Mouse (Mus musculus): ENCODE data around the gene Slit2. TPM values are rescaled to one million over a fixed set of nuclear protein-coding genes. Genes with fewer than 3 reads are reported as not detected.

Gene Slit2
- total RNA-seq (2014; rRNA removed): 18.6 and 41.5 TPM in 2 replicates
- polyA plus RNA-seq (2015; fragmentation: Nextera tagmentation; extraction: Ambion mirVana): 2.9 and 7.7 TPM in 2 replicates

DNA sequence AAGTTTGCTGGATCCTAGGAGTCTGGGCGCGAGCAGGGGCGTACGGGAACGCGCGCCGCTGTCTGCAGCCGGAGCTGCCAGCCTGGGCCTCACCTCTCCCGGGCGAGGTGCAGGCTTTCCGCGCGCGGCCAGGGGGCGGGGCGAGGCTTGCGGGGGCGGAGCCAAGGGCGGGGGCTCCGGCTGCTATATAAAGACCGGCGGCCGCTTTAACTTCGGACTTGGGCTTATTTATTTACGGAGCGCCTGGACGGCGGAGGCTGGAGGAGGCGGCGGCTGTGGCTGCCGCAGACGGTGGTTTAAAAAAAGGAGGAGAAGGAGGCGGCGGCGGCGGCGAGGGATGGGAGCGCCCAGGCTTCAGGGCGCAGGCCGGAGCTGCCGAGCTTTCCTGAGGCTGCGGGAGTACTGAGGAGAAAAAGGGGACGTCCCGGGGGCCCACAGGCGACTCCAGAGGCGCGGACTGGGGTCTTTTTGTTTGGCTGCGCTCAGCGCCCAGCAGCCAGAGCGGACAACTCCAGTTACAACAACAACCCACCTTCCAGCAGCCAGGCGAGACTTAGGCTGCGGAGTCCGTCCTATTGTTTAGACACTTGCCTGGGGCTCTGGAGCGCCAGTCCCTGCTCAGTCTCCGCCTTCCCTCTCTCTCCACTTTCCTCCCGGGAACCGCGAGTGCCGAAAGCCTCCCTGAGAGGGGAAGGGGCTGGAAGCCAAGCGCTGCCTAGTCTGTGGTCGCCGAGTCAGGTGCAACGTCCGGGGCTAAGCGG, at the start of gene Slit2:
TSS of gene Slit2 (plus strand) at position 198 of the 761 bp plus-strand sequence.
- Histone ChIP-seq H3K9me3 (ENCODE audit: low read length) (no peaks in the 10 kb centered on the region), H3K27me3 (ENCODE audit: insufficient read depth, low read length) (0 out of 2 replicates have a peak, but pooled peaks cover 5% of the 10 kb centered on the region), H3K9ac (peak within 1 kb of the TSS; percentile 59), H3K4me3 (ENCODE audit: low read depth, low read length) (peak within 1 kb of the TSS; percentile 77), H3K4me1 (ENCODE audit: insufficient read depth) (0 out of 2 replicates have a peak, but pooled peaks cover 9% of the 10 kb centered on the region), H3K27ac (ENCODE audit: low read depth, low read length) (0 out of 2 replicates have a peak within 1 kb of the TSS, but pooled peaks have one; percentile 45), H3K36me3 (ENCODE audit: insufficient read depth) (no peaks in the 10 kb centered on the region), H3K4me2 (ENCODE audit: low read depth) (peak within 1 kb of the TSS; percentile 89)
- WGBS: under 1% methylated on average over 66 of the region's 66 CpGs
- TF ChIP-seq CTCF (IDR thresholded peaks at IDR 0.05; ENCODE audit: low read depth): 0 out of 2 replicates have a peak, but pooled peaks have one; percentile 15
- DNase-seq (peak; percentile 74), ATAC-seq (peak; percentile 70)

DNA sequence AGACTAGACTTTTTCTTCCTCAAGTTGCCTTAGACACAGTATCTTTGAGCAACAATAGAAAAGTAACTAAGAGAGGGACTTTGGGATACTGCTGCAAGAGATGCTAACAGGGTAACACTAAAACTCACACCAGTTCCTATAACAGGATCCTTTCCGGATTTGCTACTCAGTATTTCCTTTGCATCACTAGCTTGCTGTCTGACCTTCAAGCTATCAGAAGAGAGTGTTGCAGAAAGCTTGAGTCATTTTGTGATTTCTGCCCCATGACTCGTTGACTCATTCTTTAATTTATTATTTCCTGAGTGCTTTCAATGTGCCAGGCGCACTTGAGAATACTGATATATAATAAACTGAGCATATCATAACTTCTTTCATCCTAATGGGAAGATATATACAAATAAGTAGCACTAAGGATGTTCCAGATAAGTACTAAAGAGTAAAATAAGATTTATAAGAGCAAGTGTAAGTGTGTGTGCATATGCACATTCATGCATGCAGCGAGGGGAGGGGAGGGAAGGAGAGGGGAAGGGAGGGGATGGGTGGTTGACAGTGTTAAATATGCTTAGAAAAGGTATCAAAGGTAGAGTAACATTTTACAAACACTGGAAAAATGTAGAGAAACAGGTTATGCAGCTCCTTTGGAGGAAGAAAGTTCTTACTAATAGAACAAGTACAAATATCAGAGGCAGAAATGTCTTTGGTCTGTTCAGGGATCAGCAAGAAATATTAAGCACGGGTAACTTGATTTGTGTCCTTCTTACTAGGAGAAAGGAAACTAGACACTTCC, 44.2 kb upstream of the Slit2 start:
- no peaks in the 10 kb centered on the region for H3K9me3 ChIP-seq (ENCODE audit: low read length)
- H3K27ac ChIP-seq (ENCODE audit: low read depth, low read length): no peak overlapping the region
- no peak for TF ChIP-seq CTCF (IDR thresholded peaks at IDR 0.05; ENCODE audit: low read depth)
- no peak overlapping the region for H3K4me3 ChIP-seq (ENCODE audit: low read depth, low read length)
- no peaks in the 10 kb centered on the region for H3K27me3 ChIP-seq (ENCODE audit: insufficient read depth, low read length)
- no peak overlapping the region for H3K9ac ChIP-seq
- DNase-seq (no peak), ATAC-seq (no peak)
- H3K4me2 ChIP-seq (ENCODE audit: low read depth): no peak overlapping the region
- no peaks in the 10 kb centered on the region for H3K4me1 ChIP-seq (ENCODE audit: insufficient read depth)
- no peaks in the 10 kb centered on the region for H3K36me3 ChIP-seq (ENCODE audit: insufficient read depth)
- 93% methylated on average over 5 of the region's 5 CpGs for WGBS

- Histone ChIP-seq H3K27ac (ENCODE audit: low read depth, low read length) (no peak overlapping the region), H3K4me3 (ENCODE audit: low read depth, low read length) (no peak overlapping the region), H3K36me3 (ENCODE audit: insufficient read depth) (no peaks in the 10 kb centered on the region), H3K9ac (no peak overlapping the region), H3K4me1 (ENCODE audit: insufficient read depth) (no peaks in the 10 kb centered on the region), H3K27me3 (ENCODE audit: insufficient read depth, low read length) (no peaks in the 10 kb centered on the region), H3K9me3 (ENCODE audit: low read length) (no peaks in the 10 kb centered on the region), H3K4me2 (ENCODE audit: low read depth) (no peak overlapping the region)
- no peak for TF ChIP-seq CTCF (IDR thresholded peaks at IDR 0.05; ENCODE audit: low read depth)
- DNase-seq: no peak
- ATAC-seq: no peak
- WGBS: 80% methylated on average over 1 of the region's 1 CpGs
Measured at GRCm38 (mm10) chr5:47956451-47956850, 26.5 kb upstream of the Slit2 start.

DNA sequence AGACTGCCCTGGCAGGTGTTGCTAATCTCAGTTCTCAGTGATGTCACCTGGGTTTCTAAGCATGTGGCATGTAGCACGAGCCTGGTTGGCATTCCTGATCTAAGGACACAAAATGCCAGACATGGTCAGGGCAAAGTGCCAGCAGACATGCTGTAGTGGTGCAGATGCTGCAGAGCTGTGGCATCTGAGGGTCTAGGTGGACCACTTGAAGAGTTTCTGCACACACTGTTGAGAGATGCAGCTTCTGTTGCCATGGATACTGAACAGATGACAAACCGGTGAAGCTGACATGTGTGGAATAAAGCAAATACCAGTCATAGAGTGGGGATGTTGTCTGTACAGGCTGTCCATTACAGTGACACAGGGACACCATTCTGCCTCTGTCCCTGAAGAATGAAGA, 7.1 kb upstream of the Slit2 start:
- no peaks in the 10 kb centered on the region for H3K27me3 ChIP-seq (ENCODE audit: insufficient read depth, low read length)
- H3K4me1 ChIP-seq (ENCODE audit: insufficient read depth): no peaks in the 10 kb centered on the region
- no peak overlapping the region for H3K4me2 ChIP-seq (ENCODE audit: low read depth)
- H3K4me3 ChIP-seq (ENCODE audit: low read depth, low read length): no peak overlapping the region
- no peak overlapping the region for H3K9ac ChIP-seq
- ATAC-seq (peak; percentile 77), DNase-seq (peak; percentile 25)
- H3K27ac ChIP-seq (ENCODE audit: low read depth, low read length): no peak overlapping the region
- no peaks in the 10 kb centered on the region for H3K36me3 ChIP-seq (ENCODE audit: insufficient read depth)
- H3K9me3 ChIP-seq (ENCODE audit: low read length): no peaks in the 10 kb centered on the region
- no peak for TF ChIP-seq CTCF (IDR thresholded peaks at IDR 0.05; ENCODE audit: low read depth)
- 33% methylated on average over 2 of the region's 2 CpGs for WGBS

GRCm38 (mm10) chr5:47979371-47979770, 3.6 kb upstream of the Slit2 start:
- DNase-seq: no peak
- no peaks in the 10 kb centered on the region for H3K9me3 ChIP-seq (ENCODE audit: low read length)
- H3K36me3 ChIP-seq (ENCODE audit: insufficient read depth): no peaks in the 10 kb centered on the region
- H3K9ac ChIP-seq: no peak overlapping the region
- ATAC-seq: no peak
- WGBS: 41% methylated on average over 4 of the region's 4 CpGs
- no peak overlapping the region for H3K4me2 ChIP-seq (ENCODE audit: low read depth)
- 0 out of 2 replicates have a peak, but pooled peaks cover 5% of the 10 kb centered on the region for H3K4me1 ChIP-seq (ENCODE audit: insufficient read depth)
- no peaks in the 10 kb centered on the region for H3K27me3 ChIP-seq (ENCODE audit: insufficient read depth, low read length)
- TF ChIP-seq CTCF (IDR thresholded peaks at IDR 0.05; ENCODE audit: low read depth): peak; percentile 63
- no peak overlapping the region for H3K27ac ChIP-seq (ENCODE audit: low read depth, low read length)
- no peak overlapping the region for H3K4me3 ChIP-seq (ENCODE audit: low read depth, low read length)

GRCm38 (mm10) chr5:47980459-47980858, 2.5 kb upstream of the Slit2 start:
- DNase-seq (no peak), ATAC-seq (no peak)
- no peak overlapping the region for H3K4me3 ChIP-seq (ENCODE audit: low read depth, low read length)
- TF ChIP-seq CTCF (IDR thresholded peaks at IDR 0.05; ENCODE audit: low read depth): peak; percentile 32; the same call in 1 of the 2 replicates
- WGBS: 32% methylated on average over 5 of the region's 5 CpGs
- no peaks in the 10 kb centered on the region for H3K9me3 ChIP-seq (ENCODE audit: low read length)
- no peak overlapping the region for H3K9ac ChIP-seq
- 0 out of 2 replicates have a peak, but pooled peaks cover 9% of the 10 kb centered on the region for H3K4me1 ChIP-seq (ENCODE audit: insufficient read depth)
- H3K4me2 ChIP-seq (ENCODE audit: low read depth): no peak overlapping the region
- H3K27me3 ChIP-seq (ENCODE audit: insufficient read depth, low read length): 0 out of 2 replicates have a peak, but pooled peaks cover 5% of the 10 kb centered on the region
- H3K36me3 ChIP-seq (ENCODE audit: insufficient read depth): no peaks in the 10 kb centered on the region
- H3K27ac ChIP-seq (ENCODE audit: low read depth, low read length): no peak overlapping the region
